Mouse (Mus musculus): ENCODE data around the gene Ndufa7.

Ndufa7 gene

GRCm38 (mm10) chr17:33824084-33824996, at the start of gene Ndufa7, which contains the start of gene Rps28:
Ndufa7 (plus strand) TSS chr17:33824572.
Rps28 (minus strand) TSS chr17:33824562.
- peak; percentile 97 for DNase-seq (ENCODE audit: low read depth, low spot score)

GRCm38 (mm10) chr17:33774573-33775155, 49.7 kb upstream of the Ndufa7 start:
- no peak for DNase-seq (ENCODE audit: low read depth, low spot score)

GRCm38 (mm10) chr17:33775287-33775686, 49.1 kb upstream of the Ndufa7 start:
- no peak for DNase-seq (ENCODE audit: low read depth, low spot score)

GRCm38 (mm10) chr17:33779271-33779966, 45.0 kb upstream of the Ndufa7 start:
- DNase-seq (ENCODE audit: low read depth, low spot score) = peak; percentile 100

GRCm38 (mm10) chr17:33779967-33780295, 44.4 kb upstream of the Ndufa7 start:
- DNase-seq (ENCODE audit: low read depth, low spot score) = peak; percentile 70

- peak; percentile 86 for DNase-seq (ENCODE audit: low read depth, low spot score)
These were observed 43.9 kb upstream of the Ndufa7 start for GRCm38 (mm10) chr17:33780431-33780830.

- DNase-seq (ENCODE audit: low read depth, low spot score) = peak; percentile 81
These were observed 43.0 kb upstream of the Ndufa7 start, which contains the start of gene Angptl4 for GRCm38 (mm10) chr17:33781124-33781977. Angptl4 (minus strand) TSS chr17:33781830.

GRCm38 (mm10) chr17:33782067-33782466, 42.3 kb upstream of the Ndufa7 start:
- peak; percentile 66 for DNase-seq (ENCODE audit: low read depth, low spot score)

GRCm38 (mm10) chr17:33783408-33783807, 41.0 kb upstream of the Ndufa7 start:
- peak; percentile 100 for DNase-seq (ENCODE audit: low read depth, low spot score)

- peak; percentile 66 for DNase-seq (ENCODE audit: low read depth, low spot score)
These were observed 39.4 kb upstream of the Ndufa7 start for GRCm38 (mm10) chr17:33784939-33785338.

GRCm38 (mm10) chr17:33786375-33786774, 38.0 kb upstream of the Ndufa7 start:
- no peak for DNase-seq (ENCODE audit: low read depth, low spot score)

GRCm38 (mm10) chr17:33788732-33789131, 35.6 kb upstream of the Ndufa7 start:
- DNase-seq (ENCODE audit: low read depth, low spot score) = peak; percentile 65

- DNase-seq (ENCODE audit: low read depth, low spot score) = peak; percentile 76
These were observed 26.1 kb upstream of the Ndufa7 start for GRCm38 (mm10) chr17:33798306-33798705.

- DNase-seq (ENCODE audit: low read depth, low spot score) = no peak
These were observed 25.1 kb upstream of the Ndufa7 start for GRCm38 (mm10) chr17:33799277-33799676.

- no peak for DNase-seq (ENCODE audit: low read depth, low spot score)
These were observed 22.2 kb upstream of the Ndufa7 start for GRCm38 (mm10) chr17:33802221-33802620.

GRCm38 (mm10) chr17:33804205-33804604, 20.2 kb upstream of the Ndufa7 start:
- no peak for DNase-seq (ENCODE audit: low read depth, low spot score)

GRCm38 (mm10) chr17:33804745-33805144, 19.6 kb upstream of the Ndufa7 start:
- DNase-seq (ENCODE audit: low read depth, low spot score) = no peak

- no peak for DNase-seq (ENCODE audit: low read depth, low spot score)
These were observed 17.0 kb upstream of the Ndufa7 start for GRCm38 (mm10) chr17:33807181-33807888.

- DNase-seq (ENCODE audit: low read depth, low spot score) = no peak
These were observed 16.2 kb upstream of the Ndufa7 start for GRCm38 (mm10) chr17:33808192-33808591.

GRCm38 (mm10) chr17:33810334-33811141, 13.8 kb upstream of the Ndufa7 start, which contains the start of gene Kank3:
Kank3 (plus strand) TSS chr17:33810519.
- DNase-seq (ENCODE audit: low read depth, low spot score) = peak; percentile 96

Data from 3T3-L1 (cell line).